11 mouse cellular contexts compared by ENCODE assay signal in the genomic region with DNA sequence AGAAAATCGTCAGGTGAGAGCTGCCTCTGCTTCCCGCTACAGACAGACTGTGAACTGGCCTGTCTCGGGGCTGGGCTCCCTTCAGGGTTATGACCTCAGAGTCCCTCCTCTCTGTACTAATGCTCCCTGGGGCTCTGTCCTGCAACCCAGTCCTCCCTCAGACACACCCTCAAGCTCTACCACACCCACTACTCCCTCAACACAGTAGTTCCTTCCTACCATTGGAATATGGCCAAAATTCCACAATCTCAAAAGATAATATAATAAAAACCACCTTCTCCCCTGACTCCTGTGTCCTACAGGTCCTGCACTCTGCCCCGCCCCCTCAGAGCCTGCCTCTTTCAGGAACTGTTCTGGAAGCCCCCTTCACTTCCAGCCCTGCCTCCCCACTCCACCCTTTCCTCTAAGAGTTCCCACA. TPM values are rescaled to one million over a fixed set of nuclear protein-coding genes. Genes with fewer than 3 reads are reported as not detected.
DNase-seq lines count a peak whose midpoint lies in the region; ATAC-seq lines count a peak whose summit lies in the region.
"Had no signal": no experiment of that assay in that cellular context is flagged by ENCODE, and none has a peak within 500 bp of the region (broad histone marks: within the 10 kb centered on the region; RNA-seq: fewer than 3 reads in every experiment).

No protein-coding gene starts in this region.

- H3K4me3 ChIP-seq in forebrain, embryonic 11.5 days (ENCODE audit: low read depth, low read length): no peak overlapping the region
- H3K4me3 ChIP-seq in forebrain, embryonic 13.5 days: no peak overlapping the region
- H3K4me3 ChIP-seq in heart, embryonic 16.5 days (ENCODE audit: low read length): no peak overlapping the region
- H3K4me3 ChIP-seq: layer of hippocampus, adult 2 months; neural tube, embryonic 15.5 days had no signal

- WGBS in forebrain, embryonic 11.5 days: 39% methylated on average over 4 of the region's 4 CpGs
- 48% methylated on average over 4 of the region's 4 CpGs for WGBS in forebrain, embryonic 13.5 days
- 35% methylated on average over 4 of the region's 4 CpGs for WGBS in heart, embryonic 16.5 days

- peak; percentile 41 for DNase-seq in forebrain, embryonic 11.5 days (ENCODE audit: low spot score)
- DNase-seq in R1 (ENCODE audit: low read depth, low spot score): peak; percentile 41
- peak; percentile 48 for DNase-seq in lung, postnatal 10 days
- DNase-seq in adrenal gland, adult 18-20 months (ENCODE audit: low spot score in 2 of 2): no peak
- no peak for DNase-seq in layer of hippocampus, postnatal 25 days (ENCODE audit: extremely low spot score in 1 of 2, low spot score in 1 of 2)
- DNase-seq: cerebellum, adult 8-10 months had no signal

- no peak overlapping the region for H3K27ac ChIP-seq in forebrain, embryonic 11.5 days (ENCODE audit: low read depth, low read length)
- H3K27ac ChIP-seq in forebrain, embryonic 13.5 days: no peak overlapping the region
- H3K27ac ChIP-seq in heart, embryonic 16.5 days (ENCODE audit: low read length): peak overlapping the region; percentile 29; the same call in 1 of the 2 replicates
- H3K27ac ChIP-seq: layer of hippocampus, adult 2 months; neural tube, embryonic 15.5 days had no signal

- H3K27me3 ChIP-seq in forebrain, embryonic 11.5 days (ENCODE audit: control insufficient read depth, insufficient read depth, low read length): no peaks in the 10 kb centered on the region
- no peaks in the 10 kb centered on the region for H3K27me3 ChIP-seq in forebrain, embryonic 13.5 days
- no peaks in the 10 kb centered on the region for H3K27me3 ChIP-seq in heart, embryonic 16.5 days (ENCODE audit: control insufficient read depth, insufficient read depth, low read length)
- H3K27me3 ChIP-seq: neural tube, embryonic 15.5 days had no signal

- H3K4me1 ChIP-seq in forebrain, embryonic 11.5 days (replicated peaks; ENCODE audit: control insufficient read depth, insufficient read depth, low read length): 0 out of 2 replicates have a peak, but pooled peaks cover 2% of the 10 kb centered on the region
- H3K4me1 ChIP-seq in forebrain, embryonic 13.5 days: no peaks in the 10 kb centered on the region
- H3K4me1 ChIP-seq in heart, embryonic 16.5 days (ENCODE audit: control insufficient read depth, insufficient read depth, low read length): peaks cover 14% of the 10 kb centered on the region
- H3K4me1 ChIP-seq: neural tube, embryonic 15.5 days had no signal

- no peaks in the 10 kb centered on the region for H3K36me3 ChIP-seq in forebrain, embryonic 11.5 days (ENCODE audit: control insufficient read depth, insufficient read depth, low read length)
- no peaks in the 10 kb centered on the region for H3K36me3 ChIP-seq in forebrain, embryonic 13.5 days (ENCODE audit: poor library complexity, severe bottlenecking)
- no peaks in the 10 kb centered on the region for H3K36me3 ChIP-seq in heart, embryonic 16.5 days (ENCODE audit: control insufficient read depth, insufficient read depth)
- H3K36me3 ChIP-seq: neural tube, embryonic 15.5 days had no signal

- H3K9me3 ChIP-seq in forebrain, embryonic 11.5 days (ENCODE audit: control insufficient read depth, low read length): no peaks in the 10 kb centered on the region
- no peaks in the 10 kb centered on the region for H3K9me3 ChIP-seq in forebrain, embryonic 13.5 days (replicated peaks)
- no peaks in the 10 kb centered on the region for H3K9me3 ChIP-seq in heart, embryonic 16.5 days (replicated peaks; ENCODE audit: control insufficient read depth, low read length)
- H3K9me3 ChIP-seq: neural tube, embryonic 15.5 days had no signal

- no peak overlapping the region for H3K9ac ChIP-seq in forebrain, embryonic 11.5 days (ENCODE audit: low read length)
- H3K9ac ChIP-seq in forebrain, embryonic 13.5 days: no peak overlapping the region
- H3K9ac ChIP-seq in heart, embryonic 16.5 days (ENCODE audit: low read length): no peak overlapping the region
- H3K9ac ChIP-seq: neural tube, embryonic 15.5 days had no signal

- ATAC-seq in forebrain, embryonic 11.5 days (replicated peaks; ENCODE audit: low FRiP score): no peak
- no peak for ATAC-seq in forebrain, embryonic 13.5 days
- ATAC-seq in heart, embryonic 16.5 days (replicated peaks; ENCODE audit: extremely low read depth, insufficient read depth, low FRiP score): peak; percentile 77
- no peak for ATAC-seq in erythroid progenitor cell, adult 5-6 weeks (replicated peaks; ENCODE audit: low FRiP score, poor library complexity, severe bottlenecking)

- H3K4me2 ChIP-seq in forebrain, embryonic 11.5 days (ENCODE audit: low read depth, low read length, severe bottlenecking): no peak overlapping the region
- no peak overlapping the region for H3K4me2 ChIP-seq in forebrain, embryonic 13.5 days
- no peak overlapping the region for H3K4me2 ChIP-seq in heart, embryonic 16.5 days (ENCODE audit: low read depth, low read length)
- H3K4me2 ChIP-seq: neural tube, embryonic 15.5 days had no signal

RNA-seq across cellular contexts. Expression of a gene that starts 45.0 kb away (rescaled TPM):
- 2.1 and 2.6 TPM in 2 replicates for polyA plus RNA-seq in forebrain, embryonic 11.5 days (2014; fragmentation: Nextera tagmentation; extraction: Ambion mirVana)
- 1.7 and 2.0 TPM in 2 replicates for polyA plus RNA-seq in forebrain, embryonic 13.5 days (2015; fragmentation: Nextera tagmentation; extraction: Ambion mirVana)
- polyA plus RNA-seq in heart, embryonic 16.5 days (2015; fragmentation: Nextera tagmentation; extraction: Ambion mirVana): 0.17 and 0.62 TPM in 2 replicates
- total RNA-seq in erythroid progenitor cell, adult 5-6 weeks (2015; ENCODE audit: low replicate concordance): not detected in 2 replicates
- 0.13 TPM in 1 of 2 replicates, not detected in the other for total RNA-seq in erythroid progenitor cell, adult 5-6 weeks (2017; ENCODE audit: low replicate concordance)
- total RNA-seq in adrenal gland, adult 18-20 months (2021): under 1 TPM; 0.13 TPM
- total RNA-seq in layer of hippocampus, postnatal 25 days (2021): 1 to 10 TPM; 3.5 to 8.0 TPM

RNA-seq across cellular contexts. Expression of a gene that starts 56.1 kb away (rescaled TPM):
- 13.1 and 14.9 TPM in 2 replicates for polyA plus RNA-seq in forebrain, embryonic 11.5 days (2014; fragmentation: Nextera tagmentation; extraction: Ambion mirVana)
- 63.1 and 72.0 TPM in 2 replicates for polyA plus RNA-seq in forebrain, embryonic 13.5 days (2015; fragmentation: Nextera tagmentation; extraction: Ambion mirVana)
- 49.9 and 57.0 TPM in 2 replicates for polyA plus RNA-seq in heart, embryonic 16.5 days (2015; fragmentation: Nextera tagmentation; extraction: Ambion mirVana)
- total RNA-seq in erythroid progenitor cell, adult 5-6 weeks (2015; ENCODE audit: low replicate concordance): 2.5 and 2.9 TPM in 2 replicates
- total RNA-seq in erythroid progenitor cell, adult 5-6 weeks (2017; ENCODE audit: low replicate concordance): 0.77 and 1.1 TPM in 2 replicates
- total RNA-seq in adrenal gland, adult 18-20 months (2021): under 1 TPM; 0.74 to 0.76 TPM
- 100 to 1,000 TPM; 134 to 139 TPM for total RNA-seq in layer of hippocampus, postnatal 25 days (2021)

Comparison
In these comparisons a context has a peak if more than half of its experiments do, and no peak if none do; other contexts are left out.
1. DNase-seq: peak in forebrain, embryonic 11.5 days (single experiment), R1 (single experiment) and lung, postnatal 10 days (single experiment); none in adrenal gland, adult 18-20 months (0 of 2) and layer of hippocampus, postnatal 25 days (0 of 2).
2. RNA of a gene that starts 56.1 kb away (total RNA-seq): 134 to 139 TPM in layer of hippocampus, postnatal 25 days; 0.77 to 2.9 TPM in erythroid progenitor cell, adult 5-6 weeks and 0.74 to 0.76 TPM in adrenal gland, adult 18-20 months; every median in the first group is over 10 times any median in the second.